Mouse (Mus musculus): ENCODE data around the gene Tead3. TPM values are rescaled to one million over a fixed set of nuclear protein-coding genes. Genes with fewer than 3 reads are reported as not detected.

The Tead3 gene
- polyA plus RNA-seq, 1 experiment from 2014 or later = 45.2 TPM

- H3K27me3 ChIP-seq = no peaks in the 10 kb centered on the region
- TF ChIP-seq CTCF (IDR thresholded peaks at IDR 0.05) = no peak
- in situ Hi-C loops (cut with MboI; ENCODE audit: low pct_unique_long_range_greater_than_20kb) = no loop called here
- POLR2A ChIA-PET = no interaction called here
- DNase-seq (ENCODE audit: low read depth, low spot score) (no peak), ATAC-seq (no peak)
- CTCF ChIA-PET = no interaction called here
Measured at GRCm38 (mm10) chr17:28374494-28374893, 23.9 kb upstream of the Tead3 start.

GRCm38 (mm10) chr17:28373821-28374220 lies 23.2 kb upstream of the Tead3 start:
- ChIA-PET POLR2A (no interaction called here), CTCF (no interaction called here)
- H3K27me3 ChIP-seq = no peaks in the 10 kb centered on the region
- in situ Hi-C loops (cut with MboI; ENCODE audit: low pct_unique_long_range_greater_than_20kb) = no loop called here
- ATAC-seq (no peak), DNase-seq (ENCODE audit: low read depth, low spot score) (no peak)
- peak; percentile 72 for TF ChIP-seq CTCF (IDR thresholded peaks at IDR 0.05)

DNA sequence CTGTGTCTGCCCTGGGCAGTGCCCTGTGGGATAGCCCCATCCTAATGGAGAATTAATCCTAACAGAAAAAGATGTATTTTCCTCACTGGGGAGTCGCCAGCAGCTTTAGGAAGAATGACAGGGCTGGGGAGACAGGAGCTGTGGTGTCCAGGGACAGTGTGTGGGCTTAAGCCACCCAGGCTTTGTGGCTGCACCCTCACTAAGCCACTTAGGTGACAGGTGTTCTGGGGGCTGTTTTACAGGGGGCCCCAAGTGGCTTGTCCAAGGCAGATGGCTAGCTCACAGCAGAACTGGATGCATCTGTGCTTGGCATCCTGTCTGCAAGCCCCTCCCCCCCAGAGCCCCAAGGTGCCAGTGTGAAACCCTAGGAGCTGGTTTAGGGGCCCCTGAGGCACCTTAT lies 21.3 kb upstream of the Tead3 start:
- H3K27me3 ChIP-seq = no peaks in the 10 kb centered on the region
- in situ Hi-C loops (cut with MboI; ENCODE audit: low pct_unique_long_range_greater_than_20kb) = no loop called here
- no peak for ATAC-seq
- POLR2A ChIA-PET = interaction anchor here (1.6 kb wide), 1 partner anchor 44 kb away, joined by 3 read pairs; the partner anchor contains the start of gene Rpl10a
- no peak for DNase-seq (ENCODE audit: low read depth, low spot score)
- CTCF ChIA-PET = interaction anchor here (2.8 kb wide), 1 partner anchor 156 kb away, joined by 9 read pairs; no protein-coding TSS in a partner anchor
- no peak for TF ChIP-seq CTCF (IDR thresholded peaks at IDR 0.05)

DNA sequence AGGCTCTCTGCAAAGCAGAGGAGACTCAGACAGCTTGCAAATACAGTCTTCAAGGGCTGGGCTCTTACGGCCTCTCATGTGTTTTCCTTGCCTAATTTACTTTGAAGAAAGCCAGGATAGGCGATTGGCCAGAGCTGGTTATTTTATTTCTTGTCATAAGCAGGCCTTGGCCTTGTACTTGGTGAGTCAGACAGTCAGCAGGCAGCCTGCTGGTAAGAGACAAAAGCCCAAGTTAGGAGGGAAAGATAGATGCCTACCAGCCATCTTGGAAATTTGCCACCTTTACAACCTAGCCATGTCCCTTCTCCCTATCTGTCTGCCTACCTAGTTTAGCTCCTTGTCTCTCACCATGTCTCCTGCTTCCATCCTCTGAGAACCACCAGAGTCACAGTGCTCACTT lies 20.7 kb upstream of the Tead3 start:
- DNase-seq (ENCODE audit: low read depth, low spot score) (no peak), ATAC-seq (peak; percentile 44)
- no peaks in the 10 kb centered on the region for H3K27me3 ChIP-seq
- ChIA-PET CTCF (interaction anchor here (2.8 kb wide), 1 partner anchor 157 kb away, joined by 9 read pairs; no protein-coding TSS in a partner anchor), POLR2A (no interaction called here)
- in situ Hi-C loops (cut with MboI; ENCODE audit: low pct_unique_long_range_greater_than_20kb) = no loop called here
- no peak for TF ChIP-seq CTCF (IDR thresholded peaks at IDR 0.05)

- ChIA-PET CTCF (interaction anchor here (1.1 to 2.2 kb wide), 4 partner anchors 23 to 143 kb away, joined by 3 to 8 read pairs (median 4); no protein-coding TSS in a partner anchor), POLR2A (interaction anchor here (0.9 to 1.0 kb wide), 2 partner anchors 26 to 38 kb away, joined by 3 read pairs; no protein-coding TSS in a partner anchor)
- in situ Hi-C loops (cut with MboI; ENCODE audit: low pct_unique_long_range_greater_than_20kb) = no loop called here
- no peaks in the 10 kb centered on the region for H3K27me3 ChIP-seq
- ATAC-seq (no peak), DNase-seq (ENCODE audit: low read depth, low spot score) (no peak)
- TF ChIP-seq CTCF (IDR thresholded peaks at IDR 0.05) = no peak
Measured at GRCm38 (mm10) chr17:28369056-28369455, 18.4 kb upstream of the Tead3 start.

DNA sequence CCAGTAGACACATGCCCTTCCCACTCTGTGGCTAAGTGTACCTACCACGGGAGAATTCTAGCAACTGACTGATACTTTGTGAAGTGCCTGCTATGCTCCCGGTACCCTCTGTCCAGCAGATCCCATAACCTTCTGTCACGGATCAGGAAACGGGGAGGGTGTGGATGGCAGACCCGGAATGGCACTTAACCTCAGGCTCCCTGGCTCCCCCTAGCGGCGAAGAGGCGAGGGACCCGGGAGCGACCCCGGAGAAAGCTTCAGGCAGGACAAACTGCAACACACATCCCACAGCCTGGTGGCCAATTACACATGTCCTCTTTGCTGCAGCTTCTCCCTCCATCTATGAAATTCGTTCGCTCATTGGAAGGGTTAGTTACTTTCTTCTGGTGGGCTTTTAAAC lies 17.8 kb upstream of the Tead3 start:
- in situ Hi-C loops (cut with MboI; ENCODE audit: low pct_unique_long_range_greater_than_20kb) = no loop called here
- ChIA-PET CTCF (interaction anchor here (0.7 to 2.2 kb wide), 5 partner anchors 9 to 142 kb away, joined by 3 to 8 read pairs (median 4); no protein-coding TSS in a partner anchor), POLR2A (interaction anchor here (0.9 to 1.3 kb wide), 3 partner anchors 18 to 37 kb away, joined by 3 to 4 read pairs (median 3); no protein-coding TSS in a partner anchor)
- ATAC-seq (no peak), DNase-seq (ENCODE audit: low read depth, low spot score) (no peak)
- H3K27me3 ChIP-seq = no peaks in the 10 kb centered on the region
- TF ChIP-seq CTCF (IDR thresholded peaks at IDR 0.05) = peak; percentile 96

DNA sequence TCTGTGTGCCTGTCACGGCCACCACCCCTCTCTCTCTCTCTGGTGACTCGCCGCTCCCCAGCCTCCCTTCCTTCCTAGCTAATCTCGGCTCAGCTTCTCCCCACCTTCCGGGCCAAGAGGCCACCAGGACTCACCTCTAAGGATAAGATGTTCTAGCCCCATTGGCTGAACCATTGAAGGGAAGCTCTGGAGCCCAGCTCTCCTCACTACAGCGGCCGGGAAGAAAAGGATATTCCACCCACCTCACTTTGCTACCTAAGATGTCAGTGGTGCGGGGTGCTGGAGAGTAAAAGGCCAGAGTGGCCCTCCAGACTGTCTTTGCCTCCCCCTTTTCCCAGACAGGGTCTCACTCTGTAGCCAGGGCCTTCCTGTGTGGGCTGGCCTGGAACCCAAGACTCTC lies 14.5 kb upstream of the Tead3 start, which contains the start of gene Tulp1:
Tulp1 (minus strand) TSS at position 101 of the 400 bp plus-strand sequence.
- DNase-seq (ENCODE audit: low read depth, low spot score) = no peak
- POLR2A ChIA-PET = no interaction called here
- no peak for TF ChIP-seq CTCF (IDR thresholded peaks at IDR 0.05)
- no peak for ATAC-seq
- CTCF ChIA-PET = no interaction called here
- H3K27me3 ChIP-seq = no peaks in the 10 kb centered on the region
- in situ Hi-C loops (cut with MboI; ENCODE audit: low pct_unique_long_range_greater_than_20kb) = no loop called here

DNA sequence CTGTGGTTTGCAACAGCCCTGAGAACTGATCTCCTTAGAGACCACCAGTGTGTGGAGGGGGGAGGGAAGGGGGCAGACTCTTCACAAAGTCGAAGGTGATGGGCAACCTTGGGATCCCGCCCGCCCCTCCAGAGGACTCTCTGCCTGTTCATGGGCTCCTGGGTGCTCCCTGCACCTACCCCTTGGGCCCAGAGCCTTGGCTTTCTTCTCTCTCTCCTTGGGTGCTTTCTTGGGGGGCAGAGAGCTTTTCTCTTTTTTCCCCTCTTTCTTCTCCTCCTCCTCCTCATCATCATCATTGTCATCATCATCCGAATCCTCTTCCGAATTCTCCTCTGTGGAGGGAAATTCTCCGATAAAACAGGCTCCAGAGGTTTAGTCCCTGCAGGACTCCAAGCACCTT lies 12.9 kb upstream of the Tead3 start:
- ChIA-PET CTCF (no interaction called here), POLR2A (no interaction called here)
- no peak for ATAC-seq
- TF ChIP-seq CTCF (IDR thresholded peaks at IDR 0.05) = no peak
- no peaks in the 10 kb centered on the region for H3K27me3 ChIP-seq
- in situ Hi-C loops (cut with MboI; ENCODE audit: low pct_unique_long_range_greater_than_20kb) = no loop called here
- no peak for DNase-seq (ENCODE audit: low read depth, low spot score)

DNA sequence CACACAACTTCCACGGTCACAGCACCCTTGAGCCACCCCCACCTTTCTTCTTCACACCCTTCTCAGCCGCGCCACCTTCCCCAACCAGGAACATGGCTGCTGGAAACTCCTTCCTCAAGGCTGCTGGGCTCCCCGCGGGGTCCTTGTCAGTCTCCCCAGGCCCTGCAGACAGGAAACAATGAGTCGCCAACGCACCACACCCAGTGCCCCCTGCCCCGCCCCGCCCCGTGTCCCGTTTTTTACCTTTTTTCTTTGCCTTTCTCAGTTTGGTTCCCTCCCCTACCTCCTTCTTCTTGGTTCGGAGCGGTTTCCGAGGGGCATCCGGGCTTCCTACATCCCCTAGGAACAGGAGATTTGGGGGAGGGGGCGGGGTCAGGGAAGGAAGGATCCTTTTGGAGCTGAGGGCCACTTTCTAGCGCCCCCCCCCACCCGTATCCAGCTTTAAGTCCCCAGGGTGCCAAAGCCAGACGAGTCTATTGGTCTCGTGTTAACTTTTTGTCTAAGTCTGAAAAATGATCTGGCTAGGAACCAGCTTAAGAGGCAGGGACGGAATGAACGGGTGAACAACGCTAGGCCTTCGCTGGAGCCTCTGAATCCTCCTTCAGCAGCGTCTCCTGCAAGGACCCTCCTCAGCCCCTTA lies 12.2 kb upstream of the Tead3 start:
- in situ Hi-C loops (cut with MboI; ENCODE audit: low pct_unique_long_range_greater_than_20kb) = no loop called here
- ChIA-PET POLR2A (no interaction called here), CTCF (no interaction called here)

GRCm38 (mm10) chr17:28361921-28362652 lies 11.5 kb upstream of the Tead3 start:
- CTCF ChIA-PET = no interaction called here
- in situ Hi-C loops (cut with MboI; ENCODE audit: low pct_unique_long_range_greater_than_20kb) = no loop called here
- H3K27me3 ChIP-seq = no peaks in the 10 kb centered on the region
- DNase-seq (ENCODE audit: low read depth, low spot score) (no peak), ATAC-seq (no peak)
- no peak for TF ChIP-seq CTCF (IDR thresholded peaks at IDR 0.05)
- POLR2A ChIA-PET = no interaction called here

More for the DNA sequence above, 12.2 kb upstream of the Tead3 start:
- no peak for TF ChIP-seq CTCF (IDR thresholded peaks at IDR 0.05)
- DNase-seq (ENCODE audit: low read depth, low spot score) (no peak), ATAC-seq (no peak)
- H3K27me3 ChIP-seq = no peaks in the 10 kb centered on the region

All from Patski (cell line).